Mouse (Mus musculus): ENCODE results near the gene Abi3. TPM values are rescaled to one million over a fixed set of nuclear protein-coding genes. Genes with fewer than 3 reads are reported as not detected.

Abi3 gene
- polyA plus RNA-seq, 1 experiment from 2014 or later: 7.2 TPM

DNA sequence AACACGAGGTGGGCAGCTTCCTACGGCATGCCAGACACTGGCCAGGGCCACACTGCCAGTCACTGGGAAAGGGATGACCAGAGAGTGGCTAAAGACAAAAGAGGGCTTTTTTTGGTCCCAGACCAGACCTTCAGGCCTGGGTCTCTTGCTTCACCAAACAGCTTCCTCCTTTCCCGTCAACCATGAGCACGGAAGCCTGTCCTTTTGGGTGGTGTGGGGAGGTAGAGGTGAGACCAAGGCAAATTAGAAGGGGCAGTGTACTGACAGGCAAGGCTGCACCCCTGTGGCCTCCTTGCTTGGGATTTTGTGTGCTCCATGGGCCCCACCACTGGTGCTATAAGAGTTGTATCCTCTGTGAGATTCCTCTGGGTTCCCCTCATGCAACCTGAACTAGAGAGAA lies 3.7 kb downstream of the Abi3 start:
- Histone ChIP-seq H3K9ac (no peak overlapping the region), H3K36me3 (ENCODE audit: insufficient read depth) (no peaks in the 10 kb centered on the region), H3K27ac (ENCODE audit: low read depth) (no peak overlapping the region), H3K4me3 (ENCODE audit: low read depth, low read length) (no peak overlapping the region), H3K9me3 (ENCODE audit: low read depth, low read length) (no peaks in the 10 kb centered on the region), H3K4me2 (0 out of 2 replicates have a peak overlapping the region, but pooled peaks have one; percentile 13), H3K27me3 (ENCODE audit: insufficient read depth, low read length) (peaks cover 12% of the 10 kb centered on the region), H3K4me1 (ENCODE audit: insufficient read depth) (peaks cover 23% of the 10 kb centered on the region)
- no peak for ATAC-seq (ENCODE audit: insufficient read depth)
- DNase-seq: no peak
- 77% methylated on average over 4 of the region's 4 CpGs for WGBS
- no peak for TF ChIP-seq CTCF (IDR thresholded peaks at IDR 0.05; ENCODE audit: low read depth)

DNA sequence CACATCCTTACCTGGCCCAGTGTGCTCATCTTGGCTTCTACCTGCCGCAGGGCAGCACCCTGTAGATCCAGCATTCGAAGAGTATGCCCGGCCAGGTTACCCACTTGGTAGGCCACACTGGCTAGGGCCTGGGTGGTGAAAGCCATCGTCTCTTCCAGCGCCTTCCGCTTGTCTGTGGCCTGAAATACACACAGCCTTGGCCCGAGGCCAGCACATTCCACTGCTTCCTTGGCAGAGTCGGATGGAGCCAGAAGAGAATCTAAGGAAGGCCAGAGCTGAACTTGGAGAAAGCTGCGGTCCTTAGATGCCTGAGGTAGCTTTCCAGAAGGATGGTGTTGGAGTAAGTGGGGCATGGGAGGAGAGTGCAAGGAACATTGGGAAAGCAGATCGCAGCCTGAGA lies 5.2 kb downstream of the Abi3 start, which contains the start of gene Gngt2:
Gene Gngt2, plus strand, starts transcription at position 158 of the 400 bp plus-strand sequence.
- Histone ChIP-seq H3K36me3 (ENCODE audit: insufficient read depth) (no peaks in the 10 kb centered on the region), H3K27ac (ENCODE audit: low read depth) (peak within 1 kb of the TSS; percentile 69), H3K4me2 (peak within 1 kb of the TSS; percentile 29), H3K9me3 (ENCODE audit: low read depth, low read length) (no peaks in the 10 kb centered on the region), H3K4me1 (ENCODE audit: insufficient read depth) (peaks cover 23% of the 10 kb centered on the region), H3K4me3 (ENCODE audit: low read depth, low read length) (no peak within 1 kb of the TSS), H3K27me3 (ENCODE audit: insufficient read depth, low read length) (peaks cover 27% of the 10 kb centered on the region), H3K9ac (0 out of 2 replicates have a peak within 1 kb of the TSS, but pooled peaks have one; percentile 10)
- no peak for TF ChIP-seq CTCF (IDR thresholded peaks at IDR 0.05; ENCODE audit: low read depth)
- DNase-seq (peak; percentile 97), ATAC-seq (ENCODE audit: insufficient read depth) (peak; percentile 73)
- WGBS: 27% methylated on average over 10 of the region's 10 CpGs

GRCm38 (mm10) chr11:95836433-95836832 lies 5.8 kb downstream of the Abi3 start:
- no peaks in the 10 kb centered on the region for H3K36me3 ChIP-seq (ENCODE audit: insufficient read depth)
- 47% methylated on average over 6 of the region's 6 CpGs for WGBS
- peaks cover 23% of the 10 kb centered on the region for H3K4me1 ChIP-seq (ENCODE audit: insufficient read depth)
- no peak overlapping the region for H3K4me3 ChIP-seq (ENCODE audit: low read depth, low read length)
- H3K4me2 ChIP-seq: peak overlapping the region; percentile 29; the same call in 1 of the 2 replicates
- no peak for TF ChIP-seq CTCF (IDR thresholded peaks at IDR 0.05; ENCODE audit: low read depth)
- H3K9ac ChIP-seq: no peak overlapping the region
- ATAC-seq (ENCODE audit: insufficient read depth) (no peak), DNase-seq (no peak)
- H3K27me3 ChIP-seq (ENCODE audit: insufficient read depth, low read length): peaks cover 33% of the 10 kb centered on the region
- no peaks in the 10 kb centered on the region for H3K9me3 ChIP-seq (ENCODE audit: low read depth, low read length)
- H3K27ac ChIP-seq (ENCODE audit: low read depth): peak overlapping the region; percentile 69

GRCm38 (mm10) chr11:95835832-95836231 lies 6.4 kb downstream of the Abi3 start:
- Histone ChIP-seq H3K9me3 (ENCODE audit: low read depth, low read length) (no peaks in the 10 kb centered on the region), H3K27me3 (ENCODE audit: insufficient read depth, low read length) (peaks cover 39% of the 10 kb centered on the region), H3K4me2 (no peak overlapping the region), H3K27ac (ENCODE audit: low read depth) (no peak overlapping the region), H3K36me3 (ENCODE audit: insufficient read depth) (no peaks in the 10 kb centered on the region), H3K4me3 (ENCODE audit: low read depth, low read length) (no peak overlapping the region), H3K9ac (no peak overlapping the region), H3K4me1 (ENCODE audit: insufficient read depth) (peaks cover 23% of the 10 kb centered on the region)
- no peak for TF ChIP-seq CTCF (IDR thresholded peaks at IDR 0.05; ENCODE audit: low read depth)
- ATAC-seq (ENCODE audit: insufficient read depth): no peak
- 29% methylated on average over 6 of the region's 6 CpGs for WGBS
- no peak for DNase-seq

DNA sequence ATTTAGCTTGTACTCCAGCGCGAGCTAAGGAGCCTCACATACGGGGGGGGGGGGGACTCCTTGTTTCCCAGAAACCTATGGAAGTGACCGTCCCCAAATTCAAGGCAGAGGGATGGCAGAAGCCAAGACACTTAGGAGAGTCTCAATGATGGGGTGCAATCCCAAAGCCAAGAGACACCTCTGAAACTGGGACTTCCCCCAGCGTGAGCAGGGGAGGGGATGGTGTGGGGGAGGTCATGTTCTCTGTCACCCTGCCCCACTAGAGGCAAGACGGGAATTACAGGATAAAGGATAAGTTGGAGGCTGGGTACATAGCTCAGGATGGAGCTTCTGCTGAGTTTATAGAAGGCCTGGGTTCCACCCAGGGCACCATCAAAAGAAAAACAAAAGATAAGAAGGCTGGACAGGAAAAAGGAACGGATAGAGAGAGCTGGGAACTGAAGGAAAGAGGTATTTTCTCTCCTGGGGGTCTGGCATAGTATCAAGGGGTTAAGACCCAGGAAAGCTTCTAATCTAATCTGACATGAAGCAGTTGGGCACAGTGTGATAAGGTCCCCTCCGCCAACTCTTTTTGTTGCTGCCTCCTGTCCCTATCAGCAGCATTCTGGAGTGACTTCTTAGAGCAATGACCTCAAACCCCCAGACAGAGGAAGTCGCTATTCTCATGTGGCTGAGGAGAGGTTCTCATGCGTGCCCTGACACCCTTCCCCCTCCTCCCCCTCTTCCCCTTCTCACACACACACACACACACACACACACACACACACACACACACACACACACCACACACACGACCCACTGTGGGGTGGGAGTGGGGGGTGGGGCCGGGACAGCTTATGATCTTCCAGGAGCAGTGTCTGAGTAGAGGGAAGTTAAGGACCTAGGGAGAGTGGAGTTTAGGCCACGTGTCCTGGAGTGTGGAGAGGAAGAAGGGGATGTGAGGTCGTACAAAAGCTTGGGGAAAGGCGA lies 7.2 kb downstream of the Abi3 start:
- H3K27ac ChIP-seq (ENCODE audit: low read depth): no peak overlapping the region
- WGBS: 13% methylated on average over 15 of the region's 15 CpGs
- TF ChIP-seq CTCF (IDR thresholded peaks at IDR 0.05; ENCODE audit: low read depth): no peak
- H3K4me3 ChIP-seq (ENCODE audit: low read depth, low read length): no peak overlapping the region
- no peak overlapping the region for H3K9ac ChIP-seq
- H3K9me3 ChIP-seq (ENCODE audit: low read depth, low read length): no peaks in the 10 kb centered on the region
- ATAC-seq (ENCODE audit: insufficient read depth) (no peak), DNase-seq (peak; percentile 38)
- H3K4me1 ChIP-seq (ENCODE audit: insufficient read depth): peaks cover 23% of the 10 kb centered on the region
- H3K27me3 ChIP-seq (ENCODE audit: insufficient read depth, low read length): peaks cover 47% of the 10 kb centered on the region
- peak overlapping the region; percentile 43 for H3K4me2 ChIP-seq
- no peaks in the 10 kb centered on the region for H3K36me3 ChIP-seq (ENCODE audit: insufficient read depth)

DNA sequence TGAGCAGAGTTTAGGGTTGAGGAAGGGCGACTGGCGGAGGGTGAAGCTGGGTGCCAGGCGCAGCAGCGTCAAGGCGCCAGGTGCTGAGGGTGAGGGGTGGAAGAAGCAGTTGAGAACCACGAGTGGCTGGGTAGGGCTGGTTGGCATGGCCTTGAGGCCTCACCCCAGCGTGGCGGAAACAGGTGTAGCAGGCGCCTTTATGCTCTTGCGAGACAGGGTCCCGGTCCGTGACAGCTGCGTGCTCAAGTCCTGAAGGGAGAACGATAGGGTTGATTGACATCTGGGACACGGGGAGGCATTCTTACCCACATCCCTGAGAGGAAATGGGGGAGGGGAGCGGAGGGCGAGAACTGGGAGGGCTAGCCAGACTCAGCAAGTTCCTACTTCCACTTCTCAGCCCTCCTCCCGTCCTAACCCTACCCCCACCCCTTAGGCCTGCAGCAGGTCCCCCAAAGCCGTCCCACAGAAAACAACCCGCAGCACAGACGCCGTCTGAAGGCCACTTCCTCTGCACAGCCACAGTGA lies 8.1 kb downstream of the Abi3 start:
- DNase-seq: peak; percentile 62
- peak overlapping the region; percentile 43 for H3K4me2 ChIP-seq
- 5% methylated on average over 22 of the region's 22 CpGs for WGBS

More for the DNA sequence above, 8.1 kb downstream of the Abi3 start:
- peaks cover 56% of the 10 kb centered on the region for H3K27me3 ChIP-seq (ENCODE audit: insufficient read depth, low read length)
- H3K4me3 ChIP-seq (ENCODE audit: low read depth, low read length): no peak overlapping the region; the same call in 1 of the 2 replicates
- no peaks in the 10 kb centered on the region for H3K36me3 ChIP-seq (ENCODE audit: insufficient read depth)
- no peaks in the 10 kb centered on the region for H3K9me3 ChIP-seq (ENCODE audit: low read depth, low read length)
- no peak overlapping the region for H3K27ac ChIP-seq (ENCODE audit: low read depth)
- ATAC-seq (ENCODE audit: insufficient read depth): 0 out of 2 replicates have a peak, but pooled peaks have one; percentile 5
- TF ChIP-seq CTCF (IDR thresholded peaks at IDR 0.05; ENCODE audit: low read depth): no peak
- H3K4me1 ChIP-seq (ENCODE audit: insufficient read depth): peaks cover 23% of the 10 kb centered on the region
- H3K9ac ChIP-seq: no peak overlapping the region

All from lung, embryonic 14.5 days (tissue).